Mouse (Mus musculus): ENCODE data around the gene Snca. TPM values are rescaled to one million over a fixed set of nuclear protein-coding genes. Genes with fewer than 3 reads are reported as not detected.

The Snca gene
- not detected in 2 replicates for total RNA-seq (2012; rRNA removed)
- total RNA-seq (2014; rRNA removed) = not detected in 2 replicates
- polyA plus RNA-seq (2012; ENCODE audit: insufficient read length, low read depth) = not detected in 2 replicates

DNA sequence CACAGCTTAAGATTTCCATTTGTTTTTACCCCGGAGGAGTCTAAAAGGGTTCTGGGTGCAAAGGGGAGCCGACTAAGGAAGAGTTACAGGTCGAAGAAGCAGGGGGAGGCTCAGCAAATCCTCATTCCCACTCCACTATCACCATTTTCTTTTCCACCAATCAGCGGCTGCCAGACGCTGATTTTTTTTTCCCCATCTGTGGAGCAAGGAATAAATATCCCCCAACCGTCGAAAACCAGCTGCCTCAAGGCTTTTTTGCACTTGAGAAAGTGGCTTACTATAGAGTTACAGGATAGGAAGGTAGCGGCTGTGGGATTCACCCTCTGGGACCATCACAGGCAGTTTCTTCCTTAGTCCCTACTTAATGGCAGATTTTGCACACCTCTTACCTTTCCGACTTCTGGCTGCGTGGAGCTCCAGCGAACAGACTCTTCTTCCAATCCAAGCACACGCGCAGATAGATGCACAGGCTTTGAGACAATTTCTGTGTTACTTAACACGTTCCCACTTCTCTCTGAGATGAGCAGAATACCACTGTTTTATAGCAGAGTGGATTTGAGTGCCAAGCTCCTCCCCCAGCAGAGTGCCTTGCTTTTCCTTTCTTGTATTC, at the start of gene Snca:
TSS of gene Snca (minus strand) at position 574 of the 610 bp plus-strand sequence.
- no peak for TF ChIP-seq POLR2AphosphoS2 (IDR thresholded peaks at IDR 0.05; ENCODE audit: low read depth, low read length)
- TF ChIP-seq MAX (IDR thresholded peaks at IDR 0.05; ENCODE audit: low read length) = no peak
- TF ChIP-seq ZMIZ1 (IDR thresholded peaks at IDR 0.05; ENCODE audit: low read depth, low read length) = no peak
- TF ChIP-seq USF2 (conservative IDR thresholded peaks at IDR 0.05; ENCODE audit: low read depth, low read length) = no peak
- no peak for TF ChIP-seq NELFE (IDR thresholded peaks at IDR 0.05; ENCODE audit: low read depth, low read length)
- no peak for TF ChIP-seq SIN3A (IDR thresholded peaks at IDR 0.05; ENCODE audit: low read length)
- no peak for TF ChIP-seq EP300 (IDR thresholded peaks at IDR 0.05; ENCODE audit: low read length)
- TF ChIP-seq USF1 (IDR thresholded peaks at IDR 0.05; ENCODE audit: low read depth, low read length) = no peak
- no peak for TF ChIP-seq ZC3H11A (IDR thresholded peaks at IDR 0.05; ENCODE audit: low read depth, low read length)
- Histone ChIP-seq H3K27me3 (replicated peaks) (no peaks in the 10 kb centered on the region), H3K36me3 (replicated peaks in 1 of 2; ENCODE audit: control insufficient read depth in 1 of 2, insufficient read depth in 1 of 2, low read length in 1 of 2) (no peaks in the 10 kb centered on the region), H3K9me3 (replicated peaks; ENCODE audit: low read length) (peaks cover 39% of the 10 kb centered on the region), H3K4me1 (ENCODE audit: control insufficient read depth in 1 of 2, insufficient read depth in 2 of 2) (no peaks in the 10 kb centered on the region), H3K4me2 (ENCODE audit: insufficient read depth, low read depth, poor library complexity, severe bottlenecking) (no peak within 1 kb of the TSS), H3K9ac (ENCODE audit: insufficient read depth, low read depth) (no peak within 1 kb of the TSS), H3K27ac (ENCODE audit: insufficient read depth, low read depth) (no peak within 1 kb of the TSS), H3K4me3 (replicated peaks in 1 of 3; ENCODE audit: low read depth in 2 of 3, low read length in 2 of 3, poor library complexity in 1 of 3) (no peak within 1 kb of the TSS), H3K79me2 (replicated peaks; ENCODE audit: control insufficient read depth, extremely low read depth, insufficient read depth, poor library complexity, severe bottlenecking) (no peaks in the 10 kb centered on the region)
- no peak for DNase-seq (ENCODE audit: extremely low read depth)
- dilution Hi-C loops (cut with MboI; ENCODE audit: extremely low pct_ligation_motif_present, extremely low pct_unique_long_range_greater_than_20kb, low sequenced_read_pairs) = no loop called here
- in situ Hi-C loops (cut with MboI; ENCODE audit: low pct_ligation_motif_present, low pct_unique_long_range_greater_than_20kb, low sequenced_read_pairs) = no loop called here

DNA sequence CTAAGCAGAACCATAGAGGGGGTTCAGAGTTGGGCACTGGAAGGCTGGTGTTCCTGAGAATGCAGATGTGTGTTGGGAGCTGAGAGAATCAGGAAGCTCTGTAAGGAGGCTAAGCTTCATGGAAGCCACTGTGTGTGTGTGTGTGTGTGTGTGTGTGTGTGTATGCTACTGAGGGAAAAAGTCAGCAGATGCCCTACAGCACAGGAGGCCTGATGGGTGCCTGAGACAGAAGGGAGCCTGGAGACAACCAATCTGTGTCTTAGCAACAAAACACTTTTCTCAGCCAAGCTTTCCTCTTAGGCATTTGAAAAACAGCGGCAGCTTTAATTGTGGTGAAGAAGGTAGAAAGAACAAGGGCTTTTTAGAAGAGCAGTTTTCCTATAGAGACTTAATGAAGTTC, 40.5 kb upstream of the Snca start:
- peaks cover 18% of the 10 kb centered on the region for H3K9me3 ChIP-seq (replicated peaks; ENCODE audit: low read length)

DNA sequence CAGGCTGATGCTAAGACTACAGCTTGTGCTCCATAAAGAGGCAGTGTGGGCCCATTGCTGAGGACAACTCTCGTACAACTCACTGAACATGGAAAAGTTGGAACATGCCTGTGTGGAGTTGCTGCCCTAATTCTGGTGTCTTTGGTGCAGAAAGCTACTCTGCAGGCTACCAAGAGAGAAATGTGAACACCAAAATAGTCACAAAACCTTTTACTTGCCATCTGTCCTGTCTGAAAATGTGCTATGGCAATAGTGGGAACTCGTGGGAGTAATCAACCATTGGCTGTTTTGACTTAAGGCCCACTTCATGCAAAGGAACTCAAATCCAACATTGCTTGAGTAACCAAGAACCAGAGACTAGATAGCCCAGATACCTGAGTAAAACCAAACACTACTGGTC, 26.9 kb upstream of the Snca start:
- Histone ChIP-seq H3K79me2 (replicated peaks; ENCODE audit: control insufficient read depth, extremely low read depth, insufficient read depth, poor library complexity, severe bottlenecking) (no peaks in the 10 kb centered on the region), H3K36me3 (replicated peaks in 1 of 2; ENCODE audit: control insufficient read depth in 1 of 2, insufficient read depth in 1 of 2, low read length in 1 of 2) (no peaks in the 10 kb centered on the region), H3K27ac (ENCODE audit: insufficient read depth, low read depth) (no peak overlapping the region), H3K4me1 (ENCODE audit: control insufficient read depth in 1 of 2, insufficient read depth in 2 of 2) (no peaks in the 10 kb centered on the region), H3K4me3 (replicated peaks in 1 of 3; ENCODE audit: low read depth in 2 of 3, low read length in 2 of 3, poor library complexity in 1 of 3) (no peak overlapping the region), H3K9me3 (replicated peaks; ENCODE audit: low read length) (peaks cover 28% of the 10 kb centered on the region), H3K27me3 (replicated peaks) (no peaks in the 10 kb centered on the region), H3K4me2 (ENCODE audit: insufficient read depth, low read depth, poor library complexity, severe bottlenecking) (no peak overlapping the region), H3K9ac (ENCODE audit: insufficient read depth, low read depth) (no peak overlapping the region)
- dilution Hi-C loops (cut with MboI; ENCODE audit: extremely low pct_ligation_motif_present, extremely low pct_unique_long_range_greater_than_20kb, low sequenced_read_pairs) (no loop called here), in situ Hi-C loops (cut with MboI; ENCODE audit: low pct_ligation_motif_present, low pct_unique_long_range_greater_than_20kb, low sequenced_read_pairs) (no loop called here)
- no peak for DNase-seq (ENCODE audit: extremely low read depth)
- TF ChIP-seq POLR2AphosphoS2 (IDR thresholded peaks at IDR 0.05; ENCODE audit: low read depth, low read length) = no peak
- TF ChIP-seq TBP (conservative IDR thresholded peaks at IDR 0.05; ENCODE audit: low read depth, low read length) = no peak
- TF ChIP-seq HCFC1 (IDR thresholded peaks at IDR 0.05; ENCODE audit: low read depth, low read length) = no peak
- no peak for TF ChIP-seq MEF2A (IDR thresholded peaks at IDR 0.05; ENCODE audit: borderline replicate concordance, low read depth, low read length)
- no peak for TF ChIP-seq E2F4 (IDR thresholded peaks at IDR 0.05; ENCODE audit: insufficient replicate concordance, low read depth, low read length)
- no peak for TF ChIP-seq MYC (IDR thresholded peaks at IDR 0.05; ENCODE audit: low read depth, low read length)
- no peak for TF ChIP-seq JUND (conservative IDR thresholded peaks at IDR 0.05; ENCODE audit: low read depth, low read length)
- no peak for TF ChIP-seq RAD21 (IDR thresholded peaks at IDR 0.05; ENCODE audit: low read depth, low read length)
- no peak for TF ChIP-seq USF1 (IDR thresholded peaks at IDR 0.05; ENCODE audit: low read depth, low read length)
- TF ChIP-seq ETS1 (conservative IDR thresholded peaks at IDR 0.05; ENCODE audit: low read depth, low read length) = no peak
- TF ChIP-seq ZC3H11A (IDR thresholded peaks at IDR 0.05; ENCODE audit: low read depth, low read length) = no peak
- TF ChIP-seq SMC3 (IDR thresholded peaks at IDR 0.05; ENCODE audit: low read depth, low read length) = no peak
- TF ChIP-seq IRF4 (IDR thresholded peaks at IDR 0.05; ENCODE audit: low read depth, low read length) = no peak
- TF ChIP-seq CHD1 (IDR thresholded peaks at IDR 0.05; ENCODE audit: low read depth, low read length) = no peak
- TF ChIP-seq ELF1 (IDR thresholded peaks at IDR 0.05; ENCODE audit: low read depth, low read length) = no peak
- no peak for TF ChIP-seq SIN3A (IDR thresholded peaks at IDR 0.05; ENCODE audit: low read length)

More for the DNA sequence above, 40.5 kb upstream of the Snca start:
- H3K4me3 ChIP-seq (replicated peaks in 1 of 3; ENCODE audit: low read depth in 2 of 3, low read length in 2 of 3, poor library complexity in 1 of 3) = no peak overlapping the region
- no peaks in the 10 kb centered on the region for H3K79me2 ChIP-seq (replicated peaks; ENCODE audit: control insufficient read depth, extremely low read depth, insufficient read depth, poor library complexity, severe bottlenecking)
- dilution Hi-C loops (cut with MboI; ENCODE audit: extremely low pct_ligation_motif_present, extremely low pct_unique_long_range_greater_than_20kb, low sequenced_read_pairs) (no loop called here), in situ Hi-C loops (cut with MboI; ENCODE audit: low pct_ligation_motif_present, low pct_unique_long_range_greater_than_20kb, low sequenced_read_pairs) (no loop called here)
- no peak for TF ChIP-seq JUND (conservative IDR thresholded peaks at IDR 0.05; ENCODE audit: low read depth, low read length)
- no peak for TF ChIP-seq CTCF (conservative IDR thresholded peaks at IDR 0.05 in 1 of 2, IDR thresholded peaks at IDR 0.05 in 1 of 2; ENCODE audit: low read depth in 2 of 2, low read length in 2 of 2)
- TF ChIP-seq ETS1 (conservative IDR thresholded peaks at IDR 0.05; ENCODE audit: low read depth, low read length) = no peak
- no peak for TF ChIP-seq MAZ (IDR thresholded peaks at IDR 0.05; ENCODE audit: low read depth, low read length)
- no peak for TF ChIP-seq HCFC1 (IDR thresholded peaks at IDR 0.05; ENCODE audit: low read depth, low read length)
- TF ChIP-seq POLR2A (IDR thresholded peaks at IDR 0.05; ENCODE audit: low read depth, low read length) = no peak
- no peak for TF ChIP-seq USF2 (conservative IDR thresholded peaks at IDR 0.05; ENCODE audit: low read depth, low read length)
- no peak for TF ChIP-seq MYC (IDR thresholded peaks at IDR 0.05; ENCODE audit: low read depth, low read length)
- no peak for TF ChIP-seq PAX5 (IDR thresholded peaks at IDR 0.05; ENCODE audit: low read length)
- TF ChIP-seq TBP (conservative IDR thresholded peaks at IDR 0.05; ENCODE audit: low read depth, low read length) = no peak
- no peak for TF ChIP-seq NELFE (IDR thresholded peaks at IDR 0.05; ENCODE audit: low read depth, low read length)
- no peak for TF ChIP-seq ZMIZ1 (IDR thresholded peaks at IDR 0.05; ENCODE audit: low read depth, low read length)
- H3K27me3 ChIP-seq (replicated peaks) = no peaks in the 10 kb centered on the region
- H3K4me2 ChIP-seq (ENCODE audit: insufficient read depth, low read depth, poor library complexity, severe bottlenecking) = no peak overlapping the region
- H3K36me3 ChIP-seq (replicated peaks in 1 of 2; ENCODE audit: control insufficient read depth in 1 of 2, insufficient read depth in 1 of 2, low read length in 1 of 2) = no peaks in the 10 kb centered on the region
- DNase-seq (ENCODE audit: extremely low read depth) = no peak
- no peak overlapping the region for H3K27ac ChIP-seq (ENCODE audit: insufficient read depth, low read depth)
- no peak overlapping the region for H3K9ac ChIP-seq (ENCODE audit: insufficient read depth, low read depth)
- no peaks in the 10 kb centered on the region for H3K4me1 ChIP-seq (ENCODE audit: control insufficient read depth in 1 of 2, insufficient read depth in 2 of 2)

All from CH12.LX (cell line).